2 mouse cellular contexts compared by ENCODE assay signal in the genomic region with DNA sequence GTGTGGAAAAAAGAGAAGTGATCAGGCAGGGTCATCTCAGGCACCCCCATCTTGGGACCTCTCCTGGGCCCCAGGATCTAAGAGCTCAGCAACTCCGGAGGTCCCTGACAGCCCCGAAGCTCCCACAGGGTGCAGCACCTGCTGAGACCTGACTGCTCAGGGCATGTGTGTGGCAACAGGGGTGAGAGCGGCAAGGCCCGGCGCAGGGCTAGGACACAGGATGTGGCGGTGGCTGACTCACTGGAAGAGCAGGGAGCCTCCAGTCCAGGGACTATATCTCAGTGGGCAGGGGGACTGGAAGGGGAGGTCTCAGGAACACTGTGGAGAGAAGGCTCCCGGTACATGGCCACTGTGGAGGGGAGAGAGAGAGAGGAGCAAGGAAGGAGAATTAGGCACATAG.
A peak's percentile ranks its signal among the peaks of the same experiment; 100 is the strongest.
TF ChIP-seq lines count a peak whose summit lies in the region.

No protein-coding gene starts in this region.

TF ChIP-seq in C2C12, 6 proteins besides CTCF, POLR2A, EP300 and RAD21 (continued from another document):
- TF ChIP-seq CEBPB (IDR thresholded peaks at IDR 0.05; ENCODE audit: low read depth): peak; percentile 68

TF ChIP-seq in myocyte, 11 proteins besides CTCF, POLR2A, EP300 and RAD21 (continued from another document):
- no peak for TF ChIP-seq TCF12 (IDR thresholded peaks at IDR 0.05; ENCODE audit: insufficient read depth, poor library complexity, severe bottlenecking)
- no peak for TF ChIP-seq POLR2AphosphoS2 (IDR thresholded peaks at IDR 0.05; ENCODE audit: insufficient read length, low read depth)
- no peak for TF ChIP-seq TCF3 (IDR thresholded peaks at IDR 0.05; ENCODE audit: insufficient read length, low read depth)
- TF ChIP-seq E2F4 (IDR thresholded peaks at IDR 0.05; ENCODE audit: insufficient read depth): no peak
- no peak for TF ChIP-seq USF1 (IDR thresholded peaks at IDR 0.05; ENCODE audit: low read depth)
- no peak for TF ChIP-seq REST (IDR thresholded peaks at IDR 0.05; ENCODE audit: insufficient read depth, insufficient read length)
- TF ChIP-seq SRF (IDR thresholded peaks at IDR 0.05; ENCODE audit: control insufficient read depth, insufficient read length, low read depth): no peak
